Mouse (Mus musculus) kidney, adult 8-10 months (tissue): ENCODE results near the gene Ppp2r3a.
A peak's percentile ranks its signal among the peaks of the same experiment; 100 is the strongest.

Source experiments
- DNase-seq, 2 experiments: peaks; one replicate each; pipeline ENCODE4 v3.0.0; 2022

Ppp2r3a gene

DNA sequence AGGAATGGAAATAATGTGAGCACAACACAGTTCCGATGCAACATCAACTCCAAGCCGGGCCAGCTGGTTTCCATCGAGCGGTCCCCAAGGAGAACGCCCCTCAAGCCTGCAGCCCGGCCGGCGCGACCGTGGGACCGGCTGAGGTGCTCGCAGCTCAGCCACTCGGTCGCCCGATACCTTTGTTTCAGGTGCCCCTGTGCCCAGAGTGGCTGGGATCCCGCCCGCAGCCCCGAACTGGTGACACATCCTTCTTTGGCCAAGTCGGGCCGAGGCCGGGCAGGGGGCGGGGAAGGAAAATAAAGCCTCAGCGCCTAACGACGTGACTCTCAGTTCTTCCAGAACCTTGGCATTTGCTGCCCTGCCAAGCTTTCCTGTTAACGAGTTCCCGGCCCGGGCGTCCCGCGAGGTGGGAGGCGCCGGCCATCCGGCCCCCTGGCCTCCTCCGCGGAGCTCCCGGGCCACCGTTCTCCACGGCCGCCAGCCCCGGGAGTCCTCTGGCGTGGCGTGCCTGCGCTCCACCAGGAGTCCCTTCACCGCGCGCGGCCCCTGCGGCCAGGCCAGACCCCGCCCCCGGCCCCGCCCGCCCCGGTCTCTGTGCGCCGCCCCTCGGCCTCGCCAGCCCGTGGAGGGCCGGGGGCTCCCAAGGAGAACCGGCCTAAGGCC is 483 bp downstream of the Ppp2r3a start:
- DNase-seq, result peak; percentile 67 to 80

DNA sequence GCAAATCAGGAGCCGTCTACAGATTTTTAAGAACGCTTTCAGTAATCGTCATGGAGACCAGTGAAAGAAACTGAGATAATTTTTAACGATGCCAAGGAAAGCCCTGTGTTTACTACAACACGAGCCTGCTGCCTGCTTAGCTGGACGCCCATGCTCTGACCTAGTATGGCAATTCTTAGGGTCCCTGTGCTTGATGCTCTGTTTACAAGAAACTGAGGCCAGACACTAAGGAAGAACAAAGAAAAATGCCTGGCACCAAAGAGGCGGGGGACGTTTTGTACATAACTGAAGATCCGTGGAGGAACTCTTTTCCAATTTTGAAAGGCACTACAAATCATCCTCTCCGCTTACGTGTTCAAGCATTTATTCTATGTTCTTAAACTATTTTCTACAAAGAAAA is 1.1 kb downstream of the Ppp2r3a start:
- no peak for DNase-seq

DNA sequence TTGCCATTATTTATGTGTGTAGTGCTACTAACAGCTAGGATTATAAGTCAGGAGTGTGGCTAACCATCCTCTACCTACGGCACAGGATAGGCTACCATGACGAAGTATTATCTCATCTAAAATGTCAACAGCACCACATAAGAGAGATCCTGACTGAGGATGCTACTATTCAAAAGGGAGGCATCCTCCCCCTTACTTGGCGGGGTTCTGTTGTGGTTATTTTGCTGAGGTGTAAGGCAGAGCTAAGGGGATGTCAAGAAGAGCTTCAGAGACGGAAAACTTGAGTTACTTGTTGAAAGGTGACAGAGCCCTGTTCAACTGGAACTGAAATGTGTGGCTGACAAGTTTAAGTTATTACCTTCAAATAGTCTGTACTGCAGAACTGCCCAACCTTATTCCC is 2.0 kb downstream of the Ppp2r3a start:
- no peak for DNase-seq

DNA sequence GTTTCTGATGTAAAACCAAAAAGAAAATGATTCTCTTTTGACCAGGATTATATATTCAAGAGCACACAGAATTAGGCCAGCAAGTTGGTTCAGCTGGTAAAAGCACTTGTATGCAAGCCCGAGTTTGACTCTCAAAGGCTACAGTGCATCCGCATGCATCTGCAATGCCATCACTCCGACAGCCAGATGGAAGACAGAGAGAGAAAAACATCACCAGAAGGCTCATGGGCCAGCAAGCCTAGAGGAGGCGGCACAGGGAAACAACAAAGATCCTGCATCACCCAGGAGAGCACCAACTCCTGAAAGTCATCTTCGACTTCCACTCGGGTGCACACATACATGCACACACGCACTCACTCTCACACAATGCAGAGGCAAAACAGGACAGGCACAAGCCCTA is 4.1 kb downstream of the Ppp2r3a start:
- no peak for DNase-seq

- DNase-seq, result no peak
Observed at GRCm38 (mm10) chr9:101245493-101245892, 6.1 kb downstream of the Ppp2r3a start.

DNA sequence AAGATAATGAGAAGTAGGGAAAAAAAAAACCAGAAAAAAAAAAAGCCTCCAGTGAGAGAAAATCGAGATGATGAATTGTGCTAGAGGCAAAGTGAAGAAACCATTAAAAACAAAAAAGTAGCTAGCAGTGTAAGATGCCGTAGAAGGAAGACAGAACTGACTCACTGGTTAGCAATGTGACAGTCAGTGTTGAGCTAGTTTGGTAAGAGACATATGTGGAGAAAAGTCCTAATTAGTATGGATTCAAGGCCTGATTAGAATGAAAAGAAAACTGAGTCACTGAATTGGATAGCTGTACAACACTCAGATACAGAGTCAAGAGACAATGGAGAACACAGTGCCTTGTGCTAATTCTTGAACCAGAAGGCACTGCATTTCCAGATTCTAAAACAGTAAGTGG is 7.9 kb downstream of the Ppp2r3a start:
- no peak for DNase-seq

DNA sequence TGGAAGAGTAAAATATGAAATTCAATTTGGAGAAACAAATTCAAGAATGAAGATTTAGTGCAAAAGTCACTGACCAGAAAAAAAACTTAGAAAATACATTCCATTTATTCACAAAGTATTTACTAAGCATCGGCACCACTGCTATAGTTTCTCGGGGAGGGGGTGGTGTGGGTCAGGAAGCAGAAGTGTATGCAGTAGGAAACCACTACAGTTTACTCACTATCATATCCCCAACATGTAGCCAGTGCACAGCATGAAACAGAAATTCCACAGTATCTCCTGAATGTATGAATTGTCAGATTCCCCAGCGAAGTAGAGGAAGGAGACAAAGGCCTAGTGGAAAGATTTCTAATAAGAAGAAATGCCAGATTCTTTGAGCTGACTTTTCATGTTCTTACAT is 11.4 kb downstream of the Ppp2r3a start:
- no peak for DNase-seq

GRCm38 (mm10) chr9:101235786-101236185 is 15.8 kb downstream of the Ppp2r3a start:
- no peak for DNase-seq

- no peak for DNase-seq
Observed at GRCm38 (mm10) chr9:101232034-101232433, 19.6 kb downstream of the Ppp2r3a start.

DNA sequence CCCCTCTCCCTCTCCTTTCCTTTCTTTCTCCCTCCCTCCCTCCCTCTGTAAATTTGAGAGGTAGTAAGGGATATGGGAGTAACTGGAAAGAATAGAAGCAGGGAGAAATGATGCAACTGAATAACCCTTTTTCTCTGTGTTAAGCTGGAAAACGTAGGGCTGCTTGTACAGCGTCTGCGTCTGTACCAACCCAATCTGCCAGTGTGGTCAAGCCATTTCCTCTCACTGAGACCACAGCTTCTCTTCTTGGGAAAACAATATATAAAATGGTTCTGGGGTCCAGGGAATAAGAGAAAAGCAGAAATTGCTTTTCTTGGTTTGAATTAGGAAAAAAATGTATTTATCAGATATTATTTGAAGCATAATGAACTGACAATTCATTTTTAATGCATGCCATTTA is 21.6 kb downstream of the Ppp2r3a start:
- DNase-seq, result no peak

- DNase-seq, result no peak
Observed at GRCm38 (mm10) chr9:101228892-101229291, 22.7 kb downstream of the Ppp2r3a start.

GRCm38 (mm10) chr9:101207984-101208383 is 43.6 kb downstream of the Ppp2r3a start:
- DNase-seq, result peak; percentile 41 to 85

DNA sequence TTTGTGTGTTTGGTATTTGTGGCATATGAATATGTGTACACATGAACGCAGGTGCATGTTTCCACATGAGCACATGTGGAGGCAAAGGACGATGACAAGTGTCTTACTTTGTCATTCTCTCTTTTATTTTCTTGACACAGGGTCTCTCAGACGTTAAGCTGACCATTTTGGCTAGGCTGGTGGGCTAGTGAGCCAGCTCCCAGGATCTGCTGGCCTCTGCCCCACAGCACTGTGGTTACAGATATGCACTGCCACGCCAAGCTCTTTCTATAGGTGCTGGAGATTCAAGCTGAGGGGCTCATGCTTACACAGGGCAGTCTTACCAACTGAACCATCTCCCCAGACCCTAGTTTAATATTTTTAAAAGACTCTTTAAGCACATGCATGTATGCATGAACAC is 45.1 kb downstream of the Ppp2r3a start:
- no peak for DNase-seq

DNA sequence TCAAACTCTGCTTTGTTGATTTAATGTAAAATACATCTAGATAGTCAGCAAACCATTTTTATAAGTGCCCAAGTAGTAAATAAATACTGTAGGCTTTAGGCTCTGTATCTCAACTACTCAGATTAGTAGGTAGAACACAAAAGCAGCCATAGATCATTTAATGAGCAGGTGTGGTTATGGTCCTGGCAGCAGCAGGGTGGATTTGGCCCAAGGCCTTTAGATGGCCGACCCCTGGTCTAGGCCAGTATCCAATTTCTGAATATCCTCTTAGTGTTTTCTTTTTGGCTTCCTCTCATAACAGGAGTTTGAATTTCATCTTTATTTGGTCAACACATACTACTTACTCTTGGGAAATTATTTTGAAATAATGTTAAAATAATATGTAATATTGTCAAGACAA is 46.4 kb downstream of the Ppp2r3a start:
- DNase-seq, result no peak

- no peak for DNase-seq
Observed at GRCm38 (mm10) chr9:101204059-101204458, 47.5 kb downstream of the Ppp2r3a start.

GRCm38 (mm10) chr9:101200627-101201026 is 51.0 kb downstream of the Ppp2r3a start:
- DNase-seq, result no peak

- DNase-seq, result no peak
Observed at GRCm38 (mm10) chr9:101198804-101199203, 52.8 kb downstream of the Ppp2r3a start.

DNA sequence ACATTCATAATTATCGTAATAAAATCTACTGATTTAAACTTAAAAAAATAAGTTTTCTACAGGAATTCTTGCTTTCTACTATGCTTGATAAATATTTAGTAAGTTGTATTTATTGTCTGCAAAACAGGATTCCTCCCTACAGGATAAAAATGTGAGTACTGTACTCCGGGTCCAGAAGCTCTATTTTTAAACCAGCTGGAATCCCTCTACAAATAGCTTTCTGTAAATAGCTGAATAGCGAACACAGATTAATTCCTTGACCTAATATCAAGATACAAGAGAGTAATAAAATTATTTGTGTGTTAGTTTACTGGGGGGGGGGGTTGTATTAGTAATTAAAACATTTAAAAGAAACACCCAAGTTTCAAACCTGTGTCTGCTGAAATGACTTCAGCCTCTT is 53.3 kb downstream of the Ppp2r3a start:
- no peak for DNase-seq

DNA sequence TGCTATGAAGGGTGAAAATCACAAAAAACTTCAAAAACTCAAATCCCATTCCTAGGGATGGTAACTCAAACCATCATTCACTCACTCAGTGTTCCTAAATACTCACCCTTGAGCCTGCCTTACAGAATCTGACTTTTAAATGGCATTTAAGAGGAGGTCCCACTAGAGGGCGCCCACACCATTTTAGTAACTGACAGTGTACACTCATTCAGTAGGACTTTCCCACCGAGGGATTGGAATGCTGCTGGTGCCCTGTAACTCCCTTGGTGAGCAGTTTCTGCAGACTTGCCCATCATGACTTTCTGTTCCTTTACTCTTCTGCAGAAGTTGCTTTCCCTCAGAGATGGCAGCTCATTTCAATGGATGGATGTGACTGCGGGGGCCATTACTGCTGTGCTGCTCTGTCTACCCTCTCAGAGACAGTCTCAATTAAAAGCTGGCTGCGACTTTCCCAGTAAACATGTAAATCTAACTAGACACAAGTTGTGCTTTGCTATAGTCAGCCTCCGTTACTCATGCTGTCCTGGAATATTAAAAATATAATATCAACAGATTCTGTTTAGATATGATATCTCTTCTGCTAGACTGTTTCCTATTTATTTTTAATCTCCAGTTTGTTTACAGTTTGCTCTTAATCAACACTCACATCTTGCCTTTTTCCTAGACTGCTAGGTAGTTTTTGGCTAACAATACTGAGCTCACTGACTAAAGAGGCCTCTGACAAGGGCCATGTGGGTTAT is 69.5 kb downstream of the Ppp2r3a start:
- peak; percentile 84 to 93 for DNase-seq

DNA sequence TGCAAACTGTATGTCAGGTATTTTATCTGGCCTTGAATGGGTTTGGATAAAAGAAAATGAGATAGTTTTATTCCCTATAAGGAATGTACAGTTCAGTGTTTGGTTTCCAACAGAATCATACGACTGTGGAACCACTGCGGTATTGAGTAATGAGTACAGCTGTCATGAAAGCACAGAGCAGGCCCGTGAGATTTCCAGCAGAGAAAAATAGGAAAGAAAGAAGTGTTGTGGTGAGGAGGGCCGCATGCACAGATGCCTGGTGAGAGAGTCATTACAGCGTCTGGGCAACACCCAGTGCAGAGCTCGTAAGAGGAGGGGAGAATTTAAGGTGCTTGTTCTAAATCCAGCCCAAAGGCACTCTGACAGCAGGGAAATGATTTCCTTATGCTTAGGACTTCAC is 70.3 kb downstream of the Ppp2r3a start:
- no peak for DNase-seq

- DNase-seq, result no peak
Observed at GRCm38 (mm10) chr9:101180234-101180633, 71.4 kb downstream of the Ppp2r3a start.

DNA sequence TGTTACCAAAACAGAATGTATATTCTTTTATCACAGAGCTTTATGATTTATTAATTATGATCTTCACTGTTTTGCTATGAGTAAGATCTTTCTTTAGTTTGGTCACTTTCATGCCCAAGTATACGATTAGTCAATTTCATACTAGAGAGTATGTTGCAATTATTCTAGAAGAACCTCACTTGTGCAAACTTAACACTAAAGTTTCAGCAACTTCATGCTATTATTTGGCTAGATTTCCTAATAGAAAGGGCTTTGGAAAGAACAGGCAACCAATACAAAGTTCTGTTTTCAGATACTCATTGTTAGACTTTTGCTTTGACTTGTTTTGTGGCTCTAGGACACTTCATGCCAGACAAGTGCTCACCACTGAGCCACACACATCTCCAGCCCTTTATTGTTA is 91.0 kb downstream of the Ppp2r3a start:
- no peak for DNase-seq

DNA sequence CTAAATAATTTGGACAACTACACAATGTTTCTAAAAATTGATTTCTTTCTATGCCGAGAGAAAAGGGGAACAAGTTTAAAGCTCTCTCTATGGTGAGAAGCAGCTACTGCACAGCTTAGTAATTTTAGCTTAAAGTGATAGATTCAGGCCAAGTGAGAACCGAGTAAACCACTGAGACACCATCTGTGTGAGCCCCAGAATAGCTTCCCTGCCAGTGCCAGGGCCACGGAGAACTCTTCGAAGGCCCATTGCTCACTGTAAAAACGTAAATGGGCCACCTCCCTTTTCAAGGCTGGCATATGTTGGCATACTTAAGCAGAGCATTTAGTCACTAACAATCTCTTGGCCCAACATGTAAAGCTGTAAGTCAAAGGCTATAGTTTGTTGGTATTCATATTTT is 91.5 kb downstream of the Ppp2r3a start:
- no peak for DNase-seq

GRCm38 (mm10) chr9:101159431-101159830 is 92.2 kb downstream of the Ppp2r3a start:
- peak; percentile 14 to 20 for DNase-seq

GRCm38 (mm10) chr9:101152872-101153271 is 98.7 kb downstream of the Ppp2r3a start:
- DNase-seq, result no peak
